Mouse (Mus musculus) adrenal gland, adult (tissue): ENCODE measurements around the gene Cib3.

Experiments
- DNase-seq, 2 experiments: peaks; one replicate each; pipeline ENCODE4 v3.0.0; 2022 to 2023; ENCODE audit warnings: low spot score in 1 of 2; ENCODE audit not compliant: inconsistent age in 2 of 2

Gene Cib3

GRCm38 (mm10) chr8:72211846-72212245, 791 bp downstream of the Cib3 start:
- DNase-seq: no peak

- no peak for DNase-seq
These were observed 1.9 kb downstream of the Cib3 start for GRCm38 (mm10) chr8:72210710-72211109.

GRCm38 (mm10) chr8:72210222-72210621, 2.4 kb downstream of the Cib3 start:
- DNase-seq: no peak

GRCm38 (mm10) chr8:72208582-72208981, 4.1 kb downstream of the Cib3 start:
- DNase-seq: no peak

GRCm38 (mm10) chr8:72197997-72198396, 14.6 kb downstream of the Cib3 start:
- DNase-seq: no peak

GRCm38 (mm10) chr8:72192065-72192464, 20.6 kb downstream of the Cib3 start:
- no peak for DNase-seq

- no peak for DNase-seq
These were observed 22.5 kb downstream of the Cib3 start for GRCm38 (mm10) chr8:72190215-72190539.

GRCm38 (mm10) chr8:72189417-72190214, 23.0 kb downstream of the Cib3 start, which contains the start of gene Hsh2d:
TSS of gene Hsh2d (plus strand) at chr8:72189638.
- DNase-seq: no peak

- DNase-seq: no peak
These were observed 24.8 kb downstream of the Cib3 start for GRCm38 (mm10) chr8:72187793-72188331.

GRCm38 (mm10) chr8:72183554-72184202, 29.0 kb downstream of the Cib3 start:
- peak in 1 of 2 experiments; percentile 64 for DNase-seq

- peak; percentile 67 to 93 for DNase-seq
These were observed 35.2 kb downstream of the Cib3 start for GRCm38 (mm10) chr8:72177346-72177925.

GRCm38 (mm10) chr8:72169681-72170249, 42.9 kb downstream of the Cib3 start:
- DNase-seq: no peak

GRCm38 (mm10) chr8:72169098-72169668, 43.5 kb downstream of the Cib3 start:
- no peak for DNase-seq

GRCm38 (mm10) chr8:72162821-72163220, 49.8 kb downstream of the Cib3 start:
- no peak for DNase-seq

- DNase-seq: peak; percentile 100
These were observed 51.6 kb downstream of the Cib3 start, which contains the start of gene Rab8a for GRCm38 (mm10) chr8:72160707-72161697. TSS of gene Rab8a (plus strand) at chr8:72161200.

GRCm38 (mm10) chr8:72160007-72160406, 52.6 kb downstream of the Cib3 start:
- DNase-seq: no peak

GRCm38 (mm10) chr8:72158726-72159125, 53.9 kb downstream of the Cib3 start:
- DNase-seq: no peak

- no peak for DNase-seq
These were observed 54.5 kb downstream of the Cib3 start for GRCm38 (mm10) chr8:72158096-72158495.
